Comparison of ENCODE assay signal across 15 mouse cellular contexts in the genomic region with DNA sequence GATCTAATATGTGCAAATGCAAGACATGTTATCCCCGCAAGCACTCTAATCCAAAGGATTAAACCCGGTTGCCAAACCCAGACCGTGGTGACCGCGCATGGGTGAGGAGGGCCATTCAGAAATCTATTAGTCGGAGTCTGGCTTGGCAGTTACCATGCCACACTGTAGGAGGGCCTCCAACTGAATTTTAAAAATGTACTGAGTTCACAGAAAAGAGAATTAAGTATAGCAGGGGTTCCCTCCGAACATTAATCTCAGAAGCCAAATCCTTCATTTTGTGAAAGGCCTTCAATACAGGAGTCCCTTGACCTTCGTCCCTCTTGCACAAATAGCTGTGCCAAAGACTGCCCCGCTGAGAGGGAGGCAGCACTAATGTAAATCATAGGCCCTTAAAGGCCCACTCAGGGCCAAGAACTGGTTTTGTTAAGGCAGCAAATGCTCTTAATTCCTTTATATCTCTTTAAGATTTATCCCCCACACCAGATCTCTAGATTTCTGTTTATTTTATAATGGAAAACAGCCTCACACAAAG. TPM values are rescaled to one million over a fixed set of nuclear protein-coding genes. Genes with fewer than 3 reads are reported as not detected.
DNase-seq lines count a peak whose midpoint lies in the region; ATAC-seq and TF ChIP-seq lines count a peak whose summit lies in the region.
"Had no signal": no experiment of that assay in that cellular context is flagged by ENCODE, and none has a peak within 500 bp of the region (broad histone marks: within the 10 kb centered on the region; RNA-seq: fewer than 3 reads in every experiment).

No protein-coding gene starts in this region.

- ATAC-seq in hindbrain, embryonic 16.5 days = peak; percentile 81
- no peak for ATAC-seq in hindbrain, embryonic 12.5 days (ENCODE audit: low FRiP score)
- no peak for ATAC-seq in liver, embryonic 12.5 days
- ATAC-seq: inflammation-experienced regulatory T-cells, adult 6 months had no signal

- no peak overlapping the region for H3K9ac ChIP-seq in hindbrain, embryonic 16.5 days (ENCODE audit: low read depth, low read length)
- no peak overlapping the region for H3K9ac ChIP-seq in hindbrain, embryonic 12.5 days
- H3K9ac ChIP-seq in liver, adult 2 months (ENCODE audit: low read depth, low read length) = 0 out of 2 replicates have a peak overlapping the region, but pooled peaks have one; percentile 31
- no peak overlapping the region for H3K9ac ChIP-seq in liver, embryonic 12.5 days
- H3K9ac ChIP-seq: heart, embryonic 12.5 days; liver, embryonic 13.5 days; neural tube, embryonic 12.5 days had no signal

- no peak overlapping the region for H3K4me2 ChIP-seq in hindbrain, embryonic 16.5 days (ENCODE audit: low read length)
- H3K4me2 ChIP-seq in hindbrain, embryonic 12.5 days (replicated peaks) = no peak overlapping the region
- no peak overlapping the region for H3K4me2 ChIP-seq in liver, embryonic 12.5 days
- H3K4me2 ChIP-seq: heart, embryonic 12.5 days; liver, embryonic 13.5 days; neural tube, embryonic 12.5 days had no signal

- no peaks in the 10 kb centered on the region for H3K9me3 ChIP-seq in hindbrain, embryonic 16.5 days (ENCODE audit: control insufficient read depth, low read length)
- no peaks in the 10 kb centered on the region for H3K9me3 ChIP-seq in hindbrain, embryonic 12.5 days (replicated peaks)
- no peaks in the 10 kb centered on the region for H3K9me3 ChIP-seq in liver, embryonic 12.5 days (replicated peaks)
- H3K9me3 ChIP-seq: heart, embryonic 12.5 days; liver, embryonic 13.5 days; neural tube, embryonic 12.5 days had no signal

- H3K27ac ChIP-seq in hindbrain, embryonic 16.5 days (ENCODE audit: low read depth, low read length) = no peak overlapping the region
- H3K27ac ChIP-seq in hindbrain, embryonic 12.5 days = no peak overlapping the region
- H3K27ac ChIP-seq in liver, adult 2 months (replicated peaks; ENCODE audit: insufficient read depth, low read depth, low read length) = peak overlapping the region; percentile 84
- H3K27ac ChIP-seq in liver, embryonic 12.5 days = no peak overlapping the region
- H3K27ac ChIP-seq: liver, embryonic 13.5 days; neural tube, embryonic 12.5 days had no signal

- TF ChIP-seq CTCF in liver, adult 2 months (IDR thresholded peaks at IDR 0.05; ENCODE audit: low read depth, low read length) = no peak

- TF ChIP-seq POLR2A in liver, adult 2 months (IDR thresholded peaks at IDR 0.05; ENCODE audit: extremely low read depth, insufficient read depth, low read length) = no peak

- H3K36me3 ChIP-seq in hindbrain, embryonic 16.5 days (ENCODE audit: control insufficient read depth, insufficient read depth, low read length) = no peaks in the 10 kb centered on the region
- H3K36me3 ChIP-seq in hindbrain, embryonic 12.5 days = no peaks in the 10 kb centered on the region
- no peaks in the 10 kb centered on the region for H3K36me3 ChIP-seq in liver, adult 2 months (ENCODE audit: control insufficient read depth, insufficient read depth, low read length)
- no peaks in the 10 kb centered on the region for H3K36me3 ChIP-seq in liver, embryonic 12.5 days
- H3K36me3 ChIP-seq: heart, embryonic 12.5 days; liver, embryonic 13.5 days; neural tube, embryonic 12.5 days had no signal

- no peaks in the 10 kb centered on the region; the same call in 1 of the 2 replicates for H3K79me2 ChIP-seq in liver, adult 2 months (ENCODE audit: control insufficient read depth, insufficient read depth, low read length)

- DNase-seq in adrenal gland, postnatal 14 days = peak; percentile 62
- no peak for DNase-seq in adrenal gland, postnatal 25 days
- DNase-seq in liver, adult 2 months (ENCODE audit: extremely low read depth, low read depth, low spot score) = peak; percentile 83
- peak; percentile 49 to 57 for DNase-seq in adrenal gland, postnatal 36 days
- DNase-seq in gastrocnemius, adult 8-10 months (ENCODE audit: low spot score in 2 of 2) = no peak
- DNase-seq: cerebellum, adult 8-10 months; layer of hippocampus, postnatal 36 days; liver, embryonic 13.5 days; right cerebral cortex, postnatal 14 days had no signal

- H3K27me3 ChIP-seq in hindbrain, embryonic 16.5 days (replicated peaks; ENCODE audit: control insufficient read depth, insufficient read depth, low read length) = peaks cover 6% of the 10 kb centered on the region; the same call in 1 of the 2 replicates
- H3K27me3 ChIP-seq in hindbrain, embryonic 12.5 days = peaks cover 29% of the 10 kb centered on the region
- no peaks in the 10 kb centered on the region for H3K27me3 ChIP-seq in liver, adult 2 months (ENCODE audit: control insufficient read depth, insufficient read depth, low read length)
- peaks cover 34% of the 10 kb centered on the region for H3K27me3 ChIP-seq in liver, embryonic 12.5 days (replicated peaks)

- 50% methylated on average over 9 of the region's 9 CpGs for WGBS in hindbrain, embryonic 16.5 days
- 53% methylated on average over 9 of the region's 9 CpGs for WGBS in hindbrain, embryonic 12.5 days
- WGBS in liver, adult 2 months = 29% methylated on average over 9 of the region's 9 CpGs
- 80% methylated on average over 9 of the region's 9 CpGs for WGBS in liver, embryonic 12.5 days (ENCODE audit: insufficient replicate concordance)

- H3K4me3 ChIP-seq in hindbrain, embryonic 16.5 days (ENCODE audit: low read length) = no peak overlapping the region
- no peak overlapping the region for H3K4me3 ChIP-seq in hindbrain, embryonic 12.5 days
- no peak overlapping the region for H3K4me3 ChIP-seq in liver, adult 2 months (ENCODE audit: insufficient read depth, low read depth, low read length)
- no peak overlapping the region for H3K4me3 ChIP-seq in liver, embryonic 12.5 days
- H3K4me3 ChIP-seq: heart, embryonic 12.5 days; liver, embryonic 13.5 days; neural tube, embryonic 12.5 days had no signal

- peaks cover 2% of the 10 kb centered on the region for H3K4me1 ChIP-seq in hindbrain, embryonic 16.5 days (ENCODE audit: control insufficient read depth, insufficient read depth, low read depth, low read length)
- peaks cover 2% of the 10 kb centered on the region for H3K4me1 ChIP-seq in hindbrain, embryonic 12.5 days
- H3K4me1 ChIP-seq in liver, adult 2 months (ENCODE audit: control insufficient read depth, insufficient read depth, low read length) = peaks cover 11% of the 10 kb centered on the region
- H3K4me1 ChIP-seq in liver, embryonic 12.5 days = no peaks in the 10 kb centered on the region
- H3K4me1 ChIP-seq: liver, embryonic 13.5 days had no signal

RNA-seq across cellular contexts. Expression of a gene that starts 16.4 kb away (rescaled TPM):
- total RNA-seq in adrenal gland, postnatal 14 days (2021) = 69.7 and 82.0 TPM in 2 replicates
- total RNA-seq in adrenal gland, postnatal 25 days (2021) = 115 and 116 TPM in 2 replicates
- 6.7 and 6.9 TPM in 2 replicates for polyA plus RNA-seq in hindbrain, embryonic 16.5 days (2015; fragmentation: Nextera tagmentation; extraction: Ambion mirVana)
- polyA plus RNA-seq in hindbrain, embryonic 12.5 days (2016; fragmentation: Nextera tagmentation; extraction: Ambion mirVana) = 9.6 and 9.7 TPM in 2 replicates
- total RNA-seq in liver, adult 2 months (2014; rRNA removed) = 63.5 and 81.8 TPM in 2 replicates
- polyA plus RNA-seq in liver, adult 2 months (2012; rRNA removed) = 47.4 and 58.7 TPM in 2 replicates
- polyA plus RNA-seq in liver, embryonic 12.5 days (2016; fragmentation: Nextera tagmentation; extraction: Ambion mirVana) = 9.0 and 9.4 TPM in 2 replicates
- 100 to 1,000 TPM; 102 to 121 TPM for total RNA-seq in adrenal gland, postnatal 36 days (2021)
- total RNA-seq in gastrocnemius, adult 8-10 months (2022) = 1 to 10 TPM in 1 of 4 experiments, under 1 TPM in 3; 0.27 to 1.8 (median 0.63) TPM

Comparison
In these comparisons a context has a peak if more than half of its experiments do, and no peak if none do; other contexts are left out.
1. DNase-seq: peak in adrenal gland, postnatal 14 days (single experiment), liver, adult 2 months (single experiment) and adrenal gland, postnatal 36 days (2 of 2); none in adrenal gland, postnatal 25 days (single experiment) and gastrocnemius, adult 8-10 months (0 of 2).
2. RNA of a gene that starts 16.4 kb away (total RNA-seq): 102 to 121 TPM in adrenal gland, postnatal 36 days, 115 to 116 TPM in adrenal gland, postnatal 25 days, 69.7 to 82.0 TPM in adrenal gland, postnatal 14 days and 63.5 to 81.8 TPM in liver, adult 2 months; 0.27 to 1.8 TPM in gastrocnemius, adult 8-10 months; every median in the first group is over 10 times any median in the second.